Mouse (Mus musculus): ENCODE data around the gene Clpsl2.
A peak's percentile ranks its signal among the peaks of the same experiment; 100 is the strongest.

Gene Clpsl2

GRCm38 (mm10) chr17:28557772-28558171 lies 8.6 kb downstream of the Clpsl2 start:
- no peaks in the 10 kb centered on the region for H3K27me3 ChIP-seq (ENCODE audit: control insufficient read depth, insufficient read depth, low read length, poor library complexity, severe bottlenecking)
- H3K36me3 ChIP-seq (ENCODE audit: control insufficient read depth, insufficient read depth, low read length, poor library complexity, severe bottlenecking): no peaks in the 10 kb centered on the region
- no peak for DNase-seq (ENCODE audit: low read depth, low spot score)

GRCm38 (mm10) chr17:28560598-28560997 lies 11.4 kb downstream of the Clpsl2 start, which contains the start of gene Clps:
Gene Clps (minus strand): TSS chr17:28560766.
- Histone ChIP-seq H3K27me3 (ENCODE audit: control insufficient read depth, insufficient read depth, low read length, poor library complexity, severe bottlenecking) (no peaks in the 10 kb centered on the region), H3K36me3 (ENCODE audit: control insufficient read depth, insufficient read depth, low read length, poor library complexity, severe bottlenecking) (no peaks in the 10 kb centered on the region)
- no peak for DNase-seq (ENCODE audit: low read depth, low spot score)

GRCm38 (mm10) chr17:28561613-28562012 lies 12.4 kb downstream of the Clpsl2 start:
- H3K27me3 ChIP-seq (ENCODE audit: control insufficient read depth, insufficient read depth, low read length, poor library complexity, severe bottlenecking): no peaks in the 10 kb centered on the region
- DNase-seq (ENCODE audit: low read depth, low spot score): no peak
- H3K36me3 ChIP-seq (ENCODE audit: control insufficient read depth, insufficient read depth, low read length, poor library complexity, severe bottlenecking): no peaks in the 10 kb centered on the region

- Histone ChIP-seq H3K27me3 (ENCODE audit: control insufficient read depth, insufficient read depth, low read length, poor library complexity, severe bottlenecking) (no peaks in the 10 kb centered on the region), H3K36me3 (ENCODE audit: control insufficient read depth, insufficient read depth, low read length, poor library complexity, severe bottlenecking) (no peaks in the 10 kb centered on the region)
- DNase-seq (ENCODE audit: low read depth, low spot score): no peak
Observed at GRCm38 (mm10) chr17:28565181-28565580, 16.0 kb downstream of the Clpsl2 start.

GRCm38 (mm10) chr17:28567541-28567940 lies 18.3 kb downstream of the Clpsl2 start:
- no peaks in the 10 kb centered on the region for H3K36me3 ChIP-seq (ENCODE audit: control insufficient read depth, insufficient read depth, low read length, poor library complexity, severe bottlenecking)
- no peaks in the 10 kb centered on the region for H3K27me3 ChIP-seq (ENCODE audit: control insufficient read depth, insufficient read depth, low read length, poor library complexity, severe bottlenecking)
- no peak for DNase-seq (ENCODE audit: low read depth, low spot score)

GRCm38 (mm10) chr17:28571868-28572267 lies 22.7 kb downstream of the Clpsl2 start:
- H3K36me3 ChIP-seq (ENCODE audit: control insufficient read depth, insufficient read depth, low read length, poor library complexity, severe bottlenecking): no peaks in the 10 kb centered on the region
- no peak for DNase-seq (ENCODE audit: low read depth, low spot score)
- H3K27me3 ChIP-seq (ENCODE audit: control insufficient read depth, insufficient read depth, low read length, poor library complexity, severe bottlenecking): no peaks in the 10 kb centered on the region

GRCm38 (mm10) chr17:28572521-28572920 lies 23.3 kb downstream of the Clpsl2 start:
- H3K27me3 ChIP-seq (ENCODE audit: control insufficient read depth, insufficient read depth, low read length, poor library complexity, severe bottlenecking): no peaks in the 10 kb centered on the region
- no peak for DNase-seq (ENCODE audit: low read depth, low spot score)
- H3K36me3 ChIP-seq (ENCODE audit: control insufficient read depth, insufficient read depth, low read length, poor library complexity, severe bottlenecking): no peaks in the 10 kb centered on the region

GRCm38 (mm10) chr17:28572941-28573340 lies 23.7 kb downstream of the Clpsl2 start:
- Histone ChIP-seq H3K36me3 (ENCODE audit: control insufficient read depth, insufficient read depth, low read length, poor library complexity, severe bottlenecking) (no peaks in the 10 kb centered on the region), H3K27me3 (ENCODE audit: control insufficient read depth, insufficient read depth, low read length, poor library complexity, severe bottlenecking) (no peaks in the 10 kb centered on the region)
- no peak for DNase-seq (ENCODE audit: low read depth, low spot score)

GRCm38 (mm10) chr17:28575244-28576125 lies 26.3 kb downstream of the Clpsl2 start, which contains the start of gene Lhfpl5:
Gene Lhfpl5 (plus strand): TSS chr17:28575641.
- no peaks in the 10 kb centered on the region for H3K27me3 ChIP-seq (ENCODE audit: control insufficient read depth, insufficient read depth, low read length, poor library complexity, severe bottlenecking)
- DNase-seq (ENCODE audit: low read depth, low spot score): peak; percentile 53
- no peaks in the 10 kb centered on the region for H3K36me3 ChIP-seq (ENCODE audit: control insufficient read depth, insufficient read depth, low read length, poor library complexity, severe bottlenecking)

- H3K27me3 ChIP-seq (ENCODE audit: control insufficient read depth, insufficient read depth, low read length, poor library complexity, severe bottlenecking): no peaks in the 10 kb centered on the region
- peak; percentile 60 for DNase-seq (ENCODE audit: low read depth, low spot score)
- H3K36me3 ChIP-seq (ENCODE audit: control insufficient read depth, insufficient read depth, low read length, poor library complexity, severe bottlenecking): no peaks in the 10 kb centered on the region
Observed at GRCm38 (mm10) chr17:28580396-28580795, 31.2 kb downstream of the Clpsl2 start.

- peak; percentile 17 for DNase-seq (ENCODE audit: low read depth, low spot score)
- no peaks in the 10 kb centered on the region for H3K36me3 ChIP-seq (ENCODE audit: control insufficient read depth, insufficient read depth, low read length, poor library complexity, severe bottlenecking)
- no peaks in the 10 kb centered on the region for H3K27me3 ChIP-seq (ENCODE audit: control insufficient read depth, insufficient read depth, low read length, poor library complexity, severe bottlenecking)
Observed at GRCm38 (mm10) chr17:28581056-28581455, 31.8 kb downstream of the Clpsl2 start.

- Histone ChIP-seq H3K27me3 (ENCODE audit: control insufficient read depth, insufficient read depth, low read length, poor library complexity, severe bottlenecking) (no peaks in the 10 kb centered on the region), H3K36me3 (ENCODE audit: control insufficient read depth, insufficient read depth, low read length, poor library complexity, severe bottlenecking) (peaks cover 2% of the 10 kb centered on the region; the same call in 1 of the 2 replicates)
- DNase-seq (ENCODE audit: low read depth, low spot score): no peak
Observed at GRCm38 (mm10) chr17:28586509-28586908, 37.3 kb downstream of the Clpsl2 start.

GRCm38 (mm10) chr17:28588591-28588990 lies 39.4 kb downstream of the Clpsl2 start:
- DNase-seq (ENCODE audit: low read depth, low spot score): no peak
- Histone ChIP-seq H3K27me3 (ENCODE audit: control insufficient read depth, insufficient read depth, low read length, poor library complexity, severe bottlenecking) (no peaks in the 10 kb centered on the region), H3K36me3 (ENCODE audit: control insufficient read depth, insufficient read depth, low read length, poor library complexity, severe bottlenecking) (peaks cover 2% of the 10 kb centered on the region)

GRCm38 (mm10) chr17:28590596-28590995 lies 41.4 kb downstream of the Clpsl2 start:
- Histone ChIP-seq H3K36me3 (ENCODE audit: control insufficient read depth, insufficient read depth, low read length, poor library complexity, severe bottlenecking) (peaks cover 2% of the 10 kb centered on the region), H3K27me3 (ENCODE audit: control insufficient read depth, insufficient read depth, low read length, poor library complexity, severe bottlenecking) (no peaks in the 10 kb centered on the region)
- DNase-seq (ENCODE audit: low read depth, low spot score): no peak

- no peak for DNase-seq (ENCODE audit: low read depth, low spot score)
- no peaks in the 10 kb centered on the region for H3K27me3 ChIP-seq (ENCODE audit: control insufficient read depth, insufficient read depth, low read length, poor library complexity, severe bottlenecking)
- H3K36me3 ChIP-seq (ENCODE audit: control insufficient read depth, insufficient read depth, low read length, poor library complexity, severe bottlenecking): peaks cover 2% of the 10 kb centered on the region
Observed at GRCm38 (mm10) chr17:28591476-28591875, 42.3 kb downstream of the Clpsl2 start.
